Mouse (Mus musculus) fat pad, adult 2 months (tissue): ENCODE data around the gene Rbm26.

Source experiments
- DNase-seq: peaks from one replicate; pipeline ENCODE4 v3.0.0-alpha.2; 2011; ENCODE audit warnings: low read depth, low spot score; ENCODE audit errors: extremely low read depth

The Rbm26 gene

GRCm38 (mm10) chr14:105096221-105096620, 80.9 kb downstream of the Rbm26 start:
- no peak for DNase-seq

- DNase-seq = no peak
Observed at GRCm38 (mm10) chr14:105087001-105087400, 90.1 kb downstream of the Rbm26 start.

- DNase-seq = no peak
Observed at GRCm38 (mm10) chr14:105085332-105085993, 91.7 kb downstream of the Rbm26 start.

GRCm38 (mm10) chr14:105084757-105085330, 92.3 kb downstream of the Rbm26 start:
- no peak for DNase-seq

- no peak for DNase-seq
Observed at GRCm38 (mm10) chr14:105084106-105084505, 93.0 kb downstream of the Rbm26 start.

- no peak for DNase-seq
Observed at GRCm38 (mm10) chr14:105074776-105075175, 102.4 kb downstream of the Rbm26 start.

- no peak for DNase-seq
Observed at GRCm38 (mm10) chr14:105074376-105074775, 102.8 kb downstream of the Rbm26 start.

- no peak for DNase-seq
Observed at GRCm38 (mm10) chr14:105071010-105071509, 106.1 kb downstream of the Rbm26 start.

- DNase-seq = no peak
Observed at GRCm38 (mm10) chr14:105070258-105071009, 106.7 kb downstream of the Rbm26 start.

GRCm38 (mm10) chr14:105068060-105068459, 109.1 kb downstream of the Rbm26 start:
- no peak for DNase-seq

- DNase-seq = no peak
Observed at GRCm38 (mm10) chr14:105064243-105064642, 112.9 kb downstream of the Rbm26 start.

- no peak for DNase-seq
Observed at GRCm38 (mm10) chr14:105061230-105061629, 115.9 kb downstream of the Rbm26 start.

- no peak for DNase-seq
Observed at GRCm38 (mm10) chr14:105057934-105058333, 119.2 kb downstream of the Rbm26 start.
